Mouse (Mus musculus) left cerebral cortex, postnatal 4 days (tissue): ENCODE measurements around the gene D8Ertd738e. TPM values are rescaled to one million over a fixed set of nuclear protein-coding genes. Genes with fewer than 3 reads are reported as not detected.
"Not testable (repeated sequence)": the region's sequence is repeated elsewhere in the genome, so short reads cannot be mapped to it uniquely, and the experiment has no call there.

Experiments
- DNase-seq: peaks from one replicate; pipeline ENCODE4 v3.0.0-alpha.2; 2022
- intact Hi-C: fragments of 180-260 bp; cut with DNase I; formaldehyde crosslinking; loops from one replicate; pipeline ENCODE4 v1.15.1; 2025
- total RNA-seq, 2 experiments: library from RNA; stranded (reverse); gene quantifications; 2 replicates each; pipeline ENCODE4 v1.2.3; 2021

D8Ertd738e gene
- 100 to 1,000 TPM; 105 to 120 TPM for total RNA-seq

DNA sequence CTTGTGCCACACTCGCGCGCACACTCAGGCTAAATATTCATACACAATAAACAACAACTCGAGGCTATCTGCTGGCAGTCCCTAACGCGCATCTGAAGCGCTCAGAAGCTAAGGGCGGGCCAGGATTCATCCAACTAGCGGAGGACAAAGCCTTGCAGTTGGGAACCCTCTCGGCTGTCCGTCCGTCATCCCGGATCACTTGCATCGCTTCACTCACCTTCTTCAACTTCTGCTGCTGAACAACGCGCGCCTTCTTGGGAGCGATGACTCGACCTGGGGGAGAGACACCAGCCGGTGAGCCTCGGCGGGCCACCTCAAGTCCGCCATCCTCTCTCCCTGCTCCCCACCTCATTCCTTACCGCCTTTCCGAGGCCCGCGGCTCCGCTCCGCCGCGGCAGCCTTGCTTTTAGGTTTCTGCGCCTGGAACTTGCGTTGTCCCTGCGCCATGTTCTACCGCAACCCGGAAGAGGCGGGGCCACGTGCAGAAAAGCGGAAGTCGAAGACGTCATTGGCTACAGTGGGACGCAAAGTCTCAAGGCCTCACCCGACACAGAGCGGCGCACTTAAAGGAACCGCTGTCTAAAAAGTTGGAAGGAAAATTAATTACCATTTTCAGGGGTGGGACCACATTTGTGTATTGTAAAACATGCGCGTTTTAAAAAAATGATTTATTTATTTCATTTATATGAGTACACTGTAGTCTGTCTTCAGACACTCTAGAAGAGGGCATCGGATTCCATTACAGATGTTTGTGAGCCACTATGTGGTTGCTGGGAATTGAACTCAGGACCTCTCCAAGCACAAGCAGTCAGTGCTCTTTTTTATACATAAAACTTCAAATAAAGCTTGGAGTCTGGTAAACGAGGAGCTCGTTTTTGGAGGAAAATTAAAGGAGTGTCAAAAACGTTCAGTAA lies at the start of gene D8Ertd738e:
Gene D8Ertd738e, minus strand, starts transcription at position 463 of the 914 bp plus-strand sequence.
- DNase-seq: peak; percentile 85
- intact Hi-C loops: no loop called here

DNA sequence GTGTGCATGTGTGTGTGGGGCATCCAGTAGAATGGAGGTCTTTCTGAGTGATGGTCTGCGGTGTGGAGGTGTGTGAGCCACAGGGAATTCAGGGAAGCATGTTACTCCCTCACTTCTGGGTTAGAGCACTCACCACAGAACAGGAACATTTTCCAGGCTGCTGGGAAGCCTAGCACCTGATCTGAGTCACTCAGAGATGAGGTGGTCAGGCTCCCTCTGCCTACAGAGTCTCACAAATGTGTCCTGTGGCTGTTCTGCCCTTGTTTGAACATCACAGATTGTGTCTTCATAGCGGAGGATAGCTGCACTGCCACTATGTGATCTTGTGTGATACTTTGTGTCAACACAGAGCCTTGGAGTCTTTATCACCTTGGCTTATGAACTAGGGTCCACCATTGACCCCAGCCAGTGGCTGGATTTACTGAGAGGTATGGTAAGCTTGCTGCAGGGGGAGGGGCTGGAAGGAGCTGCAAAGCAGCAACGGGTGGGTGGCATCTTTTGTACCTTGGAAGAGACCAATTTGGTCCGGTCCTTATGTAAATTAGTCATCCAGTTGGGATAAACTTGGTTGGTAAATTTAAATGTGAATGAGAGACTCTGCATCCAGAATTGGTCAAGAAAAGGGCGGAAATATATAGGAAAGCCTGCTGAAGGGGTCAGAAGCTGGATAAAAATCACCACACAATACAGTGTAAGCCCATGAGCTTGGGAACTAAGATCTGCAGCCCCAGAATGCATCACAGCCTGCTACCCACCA lies 47.7 kb upstream of the D8Ertd738e start:
- intact Hi-C loops: loop anchor here (10.0 kb wide), 1 partner anchor 258 kb away; no protein-coding TSS in a partner anchor
- DNase-seq: no peak

DNA sequence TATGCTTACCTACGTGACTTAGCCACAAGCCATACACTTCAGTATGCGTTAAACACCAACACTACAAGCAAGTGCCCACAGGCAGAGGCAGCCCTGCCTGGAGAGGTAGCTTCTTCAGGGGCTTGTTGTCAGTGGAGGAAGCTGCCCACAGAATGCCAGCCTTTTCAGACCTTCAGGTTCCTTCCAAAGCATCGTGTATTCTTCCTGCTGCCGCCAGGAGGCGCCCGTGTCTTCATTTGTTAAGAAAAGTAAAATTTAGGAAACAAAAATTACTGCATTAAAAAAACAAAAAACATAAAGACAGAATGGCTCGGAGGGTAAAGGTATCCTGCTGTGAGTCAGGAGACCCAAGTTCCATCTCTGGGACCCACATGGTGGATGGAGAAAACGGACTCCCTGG lies 42.2 kb upstream of the D8Ertd738e start:
- DNase-seq: peak; percentile 71
- intact Hi-C loops: loop anchor here (2.0 to 10.0 kb wide), 2 partner anchors 65 to 263 kb away; no protein-coding TSS in a partner anchor

DNA sequence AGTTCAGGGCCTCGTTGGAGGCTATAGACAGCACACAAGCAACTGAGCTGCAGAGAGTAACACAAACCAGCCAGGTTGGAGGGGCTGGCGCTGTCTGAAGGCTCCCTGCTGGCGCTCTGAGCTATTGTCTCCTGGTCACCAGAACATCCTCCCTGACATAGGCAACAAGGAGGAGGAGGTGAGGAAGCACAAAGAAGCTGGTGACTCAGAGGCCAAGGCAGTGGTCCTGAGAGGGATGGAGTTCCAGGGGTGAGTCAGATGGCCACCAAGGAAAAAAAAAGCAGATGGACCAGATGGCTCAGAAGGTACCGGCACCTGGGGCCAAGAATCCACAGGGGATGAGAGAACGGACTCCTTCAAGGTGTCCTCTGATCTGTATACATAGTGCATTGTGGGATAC lies 41.6 kb upstream of the D8Ertd738e start:
- intact Hi-C loops: loop anchor here (2.0 to 10.0 kb wide), 2 partner anchors 66 to 264 kb away; no protein-coding TSS in a partner anchor
- peak; percentile 43 for DNase-seq

DNA sequence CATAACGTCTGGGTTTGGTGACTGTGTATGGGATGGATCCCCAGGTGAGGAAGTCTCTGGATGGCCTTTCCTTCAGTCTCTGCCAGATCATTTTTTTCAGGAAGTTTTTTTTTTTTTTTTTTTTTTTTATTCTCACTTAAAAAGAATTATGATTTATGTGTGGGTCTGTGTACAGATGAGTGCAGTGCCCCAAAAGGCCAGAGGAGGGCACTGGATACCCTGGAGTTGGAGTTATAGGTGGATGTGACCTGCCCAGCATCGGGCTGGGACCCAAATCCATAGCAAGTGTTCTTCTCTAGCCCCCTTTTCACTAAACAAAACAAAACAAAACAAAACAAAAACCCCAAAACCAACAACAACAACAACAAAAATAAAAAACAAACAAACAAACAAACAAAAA lies 39.4 kb upstream of the D8Ertd738e start:
- DNase-seq: peak; percentile 43
- intact Hi-C loops: no loop called here

DNA sequence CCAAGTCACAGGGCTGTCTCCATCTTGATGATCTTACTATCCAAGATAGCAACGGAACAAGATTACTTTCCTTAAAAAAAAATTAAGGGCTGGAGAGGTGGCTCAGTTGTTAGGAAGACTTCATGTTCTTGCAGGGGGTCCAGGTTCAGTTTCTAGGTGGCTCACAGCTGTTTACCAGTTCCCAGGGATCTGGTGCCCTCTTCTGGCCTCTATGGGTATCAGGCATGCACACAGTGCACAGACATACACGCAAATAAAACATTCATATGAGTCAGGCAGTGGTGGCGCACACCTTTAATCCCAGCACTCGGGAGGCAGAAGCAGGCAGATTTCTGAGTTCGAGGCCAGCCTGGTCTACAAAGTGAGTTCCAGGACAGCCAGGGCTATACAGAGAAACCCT lies 36.1 kb upstream of the D8Ertd738e start:
- DNase-seq: peak; percentile 47
- intact Hi-C loops: not testable (repeated sequence)

DNA sequence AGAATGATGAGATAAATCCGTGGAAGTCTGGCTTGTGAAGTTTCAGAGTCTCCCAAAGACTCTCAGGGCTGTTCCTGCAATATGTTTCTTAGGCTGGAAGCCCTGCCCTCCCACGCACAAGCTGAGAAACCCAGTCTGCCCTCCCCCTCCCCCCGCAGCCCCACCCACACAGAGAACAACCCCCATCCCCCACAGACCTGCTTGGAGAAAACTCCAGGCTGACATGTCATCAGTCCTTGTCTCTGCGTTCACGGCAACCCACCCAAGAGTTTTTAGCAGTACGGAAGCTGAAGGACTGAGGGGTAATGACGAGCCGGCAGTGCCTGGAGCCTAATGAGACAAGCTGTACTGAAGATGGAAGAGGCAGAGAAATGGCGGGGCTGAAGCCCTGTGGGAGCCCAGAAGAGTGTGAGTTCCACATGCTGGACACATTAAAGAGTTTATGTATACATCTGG lies 35.1 kb upstream of the D8Ertd738e start:
- intact Hi-C loops: no loop called here
- DNase-seq: no peak

DNA sequence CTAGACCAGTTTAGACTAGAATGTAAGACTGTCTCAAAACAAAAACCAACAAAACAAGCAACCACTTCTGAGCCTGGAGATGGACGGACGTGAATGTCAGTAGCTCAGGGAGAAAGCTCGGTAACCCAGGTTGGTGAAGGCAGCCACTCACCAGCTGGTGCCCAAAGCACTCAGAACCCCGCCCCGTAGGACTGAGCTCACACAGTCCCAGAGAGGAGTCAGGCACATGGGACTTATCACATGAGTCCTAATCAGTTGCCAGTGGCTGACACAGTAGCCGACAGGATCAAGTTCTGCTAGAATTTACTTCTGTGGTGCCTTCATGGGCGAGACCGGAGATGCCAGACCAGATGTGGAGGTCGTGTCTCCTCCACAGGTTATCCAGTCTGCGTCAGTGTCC lies 31.3 kb upstream of the D8Ertd738e start:
- DNase-seq: no peak
- intact Hi-C loops: no loop called here

DNA sequence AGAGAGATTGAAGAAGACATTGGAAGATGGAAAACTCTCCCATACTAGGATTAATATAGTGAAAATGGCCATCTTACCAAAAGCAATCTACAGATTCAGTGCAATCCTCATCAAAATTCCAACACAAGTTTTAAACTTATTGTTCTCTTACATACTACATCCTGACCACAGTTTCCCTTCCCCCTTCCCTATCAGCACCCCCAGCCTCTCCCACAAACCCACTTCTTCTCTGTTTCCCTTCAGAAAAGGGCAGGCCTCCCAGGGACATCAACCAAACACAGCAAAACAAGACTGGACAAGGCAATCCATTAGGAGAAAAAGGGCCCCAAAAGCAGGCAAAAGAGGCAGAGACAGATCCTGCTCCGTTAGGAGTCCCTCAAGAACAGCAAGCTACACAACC lies 26.9 kb upstream of the D8Ertd738e start:
- intact Hi-C loops: no loop called here
- no peak for DNase-seq

DNA sequence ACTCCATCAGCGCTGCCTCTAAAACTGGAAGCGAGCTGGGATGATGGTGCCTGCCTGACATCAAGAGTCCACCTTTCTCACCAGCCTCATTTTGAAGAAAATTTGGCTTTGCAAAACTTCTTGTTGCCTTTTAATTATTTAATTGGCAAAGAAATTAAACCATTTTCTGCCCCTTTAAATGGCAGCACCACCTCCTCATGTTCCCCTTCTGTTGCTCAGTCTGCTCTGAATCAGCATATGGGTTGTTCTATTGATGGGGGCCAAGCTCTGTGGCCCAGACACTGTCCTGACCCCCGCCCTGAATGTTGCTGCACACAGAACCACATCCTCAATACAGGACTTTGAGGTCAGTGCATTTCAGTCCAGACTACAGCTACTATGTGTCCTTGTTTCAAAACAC lies 24.4 kb upstream of the D8Ertd738e start:
- no peak for DNase-seq
- intact Hi-C loops: no loop called here

DNA sequence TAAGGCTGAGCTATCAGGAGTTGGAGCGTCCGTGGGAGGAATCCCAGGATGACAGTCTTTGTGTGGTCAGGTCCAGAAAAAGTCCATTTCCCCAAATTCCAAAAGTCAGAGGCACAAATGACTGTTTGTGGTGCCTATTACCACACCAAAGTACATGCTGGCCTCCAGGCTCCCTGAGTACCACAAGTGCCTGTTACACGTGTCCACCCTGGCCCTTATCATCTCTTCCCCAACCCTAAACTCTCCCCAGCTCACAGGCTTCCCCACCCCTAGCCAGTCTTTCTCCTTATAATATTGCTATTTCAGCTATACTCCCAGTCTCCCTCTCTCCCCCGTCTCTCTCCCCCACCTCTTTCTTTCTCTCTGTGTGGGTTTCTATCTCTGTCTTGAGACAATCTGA lies 22.8 kb upstream of the D8Ertd738e start:
- intact Hi-C loops: no loop called here

DNA sequence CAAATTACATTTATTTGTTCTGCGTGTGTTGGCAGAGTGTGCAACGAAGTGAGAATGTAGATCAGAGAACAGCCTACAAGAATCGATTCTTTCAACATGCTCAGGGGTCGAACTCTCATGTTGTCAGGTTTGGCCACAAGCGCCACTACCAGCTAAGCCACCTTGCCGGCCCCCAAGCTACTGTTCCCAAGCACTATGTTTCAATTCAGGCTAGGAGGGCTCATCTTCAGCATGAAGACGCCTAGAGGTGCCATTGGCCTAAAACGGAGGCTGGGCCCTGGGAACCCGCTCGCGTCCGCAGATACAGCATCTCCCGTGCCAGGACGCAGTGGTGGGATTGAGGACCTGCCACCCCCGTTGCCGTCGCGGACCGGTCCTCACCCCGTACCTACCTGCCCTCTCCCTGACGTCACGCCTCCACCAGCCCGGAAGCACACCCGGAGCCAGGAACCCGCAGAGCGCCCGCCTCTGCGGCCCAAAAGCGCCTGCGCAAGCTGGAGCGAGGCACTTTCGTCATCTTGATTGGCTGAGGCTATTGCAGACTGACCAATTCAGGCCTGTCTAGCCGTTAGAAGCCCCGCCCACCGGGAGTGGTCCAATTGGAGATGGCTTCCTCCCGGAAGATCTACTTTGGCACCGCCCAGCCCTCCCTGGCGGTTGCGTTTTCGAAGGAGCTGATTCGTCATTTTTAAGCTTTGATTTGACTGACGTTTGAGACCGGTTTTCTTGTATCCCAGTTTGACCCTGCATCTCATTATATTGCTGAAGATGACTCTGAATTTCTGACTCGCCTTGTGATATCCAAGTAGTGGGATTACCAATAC lies 20.6 kb upstream of the D8Ertd738e start, which contains the start of gene Ccdc130:
Gene Ccdc130, minus strand, starts transcription at position 431 of the 824 bp plus-strand sequence.
- intact Hi-C loops: no loop called here
- DNase-seq: peak; percentile 100

More for the DNA sequence above, 22.8 kb upstream of the D8Ertd738e start:
- no peak for DNase-seq

DNA sequence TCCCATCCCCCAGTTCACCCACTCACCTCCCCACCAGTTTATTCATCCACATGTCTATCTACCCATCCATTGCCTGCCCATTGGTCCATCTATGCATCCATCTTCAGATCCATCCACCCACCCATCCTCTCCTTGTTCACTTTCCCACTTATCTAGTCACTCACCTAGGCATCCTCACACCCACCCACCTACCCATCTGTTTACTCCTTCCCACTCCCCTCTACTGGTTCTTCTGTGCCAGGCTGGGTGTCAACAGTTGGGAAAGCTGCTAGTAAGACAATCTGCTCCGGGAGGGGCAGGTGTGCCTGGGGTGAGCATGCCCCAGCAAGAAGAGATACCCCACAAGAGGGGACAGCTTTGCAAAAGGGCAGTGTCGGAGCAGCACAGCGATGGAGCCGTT lies 11.6 kb upstream of the D8Ertd738e start:
- DNase-seq: no peak
- intact Hi-C loops: no loop called here

DNA sequence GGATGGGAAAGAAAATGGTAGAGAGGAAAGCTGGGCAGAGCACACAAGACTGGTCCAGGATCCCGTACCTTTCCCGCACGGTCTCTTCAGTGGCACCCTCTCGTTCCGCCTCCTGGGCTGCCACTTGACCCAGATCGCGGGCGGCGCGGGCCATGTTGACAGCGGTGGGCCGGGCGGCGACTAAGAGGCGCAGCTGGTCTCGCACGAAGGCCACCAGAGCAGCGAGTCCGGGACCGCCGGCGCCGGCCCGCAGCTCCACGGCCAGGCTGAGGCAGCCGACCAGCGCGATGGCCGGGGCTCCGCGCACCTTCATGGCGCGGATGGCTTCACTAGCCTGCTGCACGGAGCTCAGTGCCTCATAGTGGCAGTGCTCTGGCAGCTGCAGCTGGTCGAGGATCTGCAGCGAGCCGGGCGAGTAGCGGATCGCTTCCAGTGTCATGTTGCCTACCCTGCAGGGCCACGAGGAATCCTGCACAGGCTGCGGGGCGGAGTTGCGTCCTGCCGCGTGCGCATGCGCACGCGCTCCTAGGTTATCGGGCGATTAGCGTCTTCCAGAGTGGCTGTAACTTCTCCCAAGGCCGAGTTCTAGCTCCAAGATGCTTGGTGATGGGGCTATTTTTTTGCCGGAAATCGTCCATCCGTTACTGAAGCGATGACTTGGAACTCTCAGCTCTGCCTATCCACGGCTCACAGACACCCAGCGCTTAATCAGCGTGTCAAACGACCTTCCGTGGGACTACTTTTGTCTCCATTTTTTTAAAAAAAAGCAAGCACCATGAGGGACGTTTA lies 7.5 kb upstream of the D8Ertd738e start, which contains the start of gene Mri1:
Gene Mri1, minus strand, starts transcription at position 505 of the 789 bp plus-strand sequence.
- intact Hi-C loops: no loop called here
- peak; percentile 89 for DNase-seq

DNA sequence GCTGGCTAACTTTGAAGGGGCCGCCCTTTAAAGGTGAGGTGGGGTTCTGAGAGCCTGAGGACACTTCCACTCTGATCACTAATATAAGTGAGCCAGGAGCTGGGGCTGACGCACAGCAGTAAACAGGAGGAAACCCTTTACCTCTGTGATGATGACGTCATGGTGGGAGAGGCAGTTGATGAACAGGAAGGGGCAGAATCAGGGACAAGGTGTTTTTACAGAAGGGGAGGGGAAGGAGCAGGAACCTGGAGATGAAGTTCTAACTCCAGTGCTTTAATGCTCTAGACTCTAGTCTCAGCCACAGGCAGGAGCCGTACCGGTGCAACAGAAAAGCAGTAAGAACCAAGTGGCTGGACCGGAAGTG lies 6.9 kb upstream of the D8Ertd738e start:
- intact Hi-C loops: no loop called here
- no peak for DNase-seq

DNA sequence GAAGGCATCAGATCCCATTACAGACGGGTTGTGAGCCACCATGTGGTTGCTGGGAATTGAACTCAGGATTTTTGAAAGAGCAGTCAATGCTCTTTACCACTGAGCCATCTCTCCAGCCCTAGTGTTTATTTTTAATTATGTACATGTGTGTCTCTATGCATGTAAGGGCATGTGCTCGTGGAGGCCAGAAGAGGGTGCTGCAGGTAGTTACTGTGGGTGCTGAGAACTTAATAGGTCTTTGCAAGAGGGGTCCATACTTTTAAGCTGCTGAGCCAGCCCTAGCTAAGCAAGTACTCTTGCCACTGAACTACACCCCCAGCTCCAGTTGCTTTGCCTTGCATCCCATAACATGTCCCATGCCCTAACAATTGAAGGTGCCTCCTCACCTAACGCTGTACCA lies 6.3 kb upstream of the D8Ertd738e start:
- DNase-seq: no peak
- intact Hi-C loops: no loop called here

DNA sequence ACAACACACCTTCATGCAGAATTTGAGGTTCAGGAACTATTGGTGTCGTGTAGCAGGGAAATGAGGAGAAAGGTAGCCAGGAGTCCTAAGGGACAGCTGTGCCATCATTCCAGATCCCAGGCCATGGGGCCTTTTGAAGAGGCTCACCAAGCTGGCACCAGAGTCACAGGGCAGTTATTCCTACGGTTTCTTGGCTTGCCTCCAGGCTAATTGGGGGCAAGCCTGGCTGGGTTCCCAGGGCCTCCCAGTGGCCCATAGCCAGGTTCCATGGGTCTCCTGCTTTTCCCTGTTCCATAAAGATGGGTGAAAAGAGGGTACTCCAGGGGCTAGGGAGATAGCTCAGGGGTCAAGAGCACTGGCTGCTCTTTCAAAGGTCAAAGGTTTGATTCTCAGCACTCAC lies 7.7 kb downstream of the D8Ertd738e start:
- intact Hi-C loops: no loop called here
- DNase-seq: peak; percentile 60

DNA sequence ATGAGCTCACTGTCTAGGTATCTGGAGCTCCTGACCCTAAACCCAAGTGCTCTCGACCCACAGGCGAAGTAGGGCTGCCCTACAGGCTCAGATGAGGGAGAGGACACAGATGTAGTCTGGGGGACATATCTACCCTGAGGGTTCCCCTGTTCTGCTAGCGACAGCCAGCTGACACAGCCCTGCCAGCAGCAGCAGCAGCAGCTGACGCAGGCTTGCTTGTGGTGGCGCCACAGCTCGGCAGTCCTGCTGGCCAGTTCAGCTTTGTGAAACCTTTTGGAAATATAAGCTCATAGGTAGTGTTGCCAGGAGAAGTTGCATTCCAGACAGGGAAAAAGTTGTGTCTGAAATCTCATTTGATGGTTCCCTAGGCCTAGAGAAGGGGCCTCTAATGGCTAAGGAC lies 8.4 kb downstream of the D8Ertd738e start:
- DNase-seq: no peak
- intact Hi-C loops: no loop called here

DNA sequence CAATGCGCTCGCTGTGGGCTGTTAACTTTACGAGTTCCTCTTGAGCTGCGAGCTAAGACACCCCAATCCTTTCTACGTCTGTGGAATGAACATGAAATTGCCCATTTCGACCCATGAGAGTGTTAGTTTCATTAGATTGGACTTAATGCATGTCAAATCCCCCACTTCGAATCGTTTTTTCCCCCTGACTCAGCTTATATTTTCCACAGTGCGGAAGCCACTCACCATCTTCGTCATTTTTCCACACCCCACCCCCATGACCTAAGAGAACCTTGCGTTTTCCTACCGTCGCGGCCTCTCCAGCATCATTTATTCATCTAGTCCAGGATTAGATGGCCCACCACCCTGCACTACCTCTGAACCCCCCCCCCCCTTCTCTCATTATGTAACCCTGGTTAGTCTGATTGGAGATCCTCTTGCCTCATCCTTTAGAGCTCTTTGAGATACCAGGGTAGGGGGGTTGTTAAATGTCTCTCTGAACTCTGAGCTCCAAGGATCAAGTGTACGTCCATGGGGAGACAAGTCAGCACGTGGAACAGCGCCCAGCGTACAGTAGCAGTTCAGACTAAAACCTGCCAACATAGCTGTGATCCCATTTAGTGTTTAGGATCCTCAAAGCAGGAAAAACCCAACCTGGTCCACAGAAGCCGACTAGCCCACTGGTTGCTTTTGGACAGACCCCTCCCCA lies 11.8 kb downstream of the D8Ertd738e start:
- no peak for DNase-seq
- intact Hi-C loops: no loop called here
